Mouse (Mus musculus) CH12.LX (cell line): ENCODE data around the gene Tbck.

Experiments
- CTCF ChIP-seq, 2 experiments: IDR thresholded peaks in 1 of 2; conservative IDR thresholded peaks in 1 of 2; 2 replicates each; pipeline ENCODE4 v1.5.1; 2011 to 2012; ENCODE audit warnings: low read depth in 2 of 2, low read length in 2 of 2, improper control_type of control experiment in 1 of 2, inconsistent platforms in 1 of 2, mild to moderate bottlenecking in 1 of 2, moderate library complexity in 1 of 2
- ELF1 ChIP-seq: IDR thresholded peaks from 2 replicates; pipeline ENCODE4 v1.6.1; 2014; ENCODE audit warnings: low read depth, mild to moderate bottlenecking, inconsistent platforms, low read length, improper control_type of control experiment
- POLR2A ChIP-seq: IDR thresholded peaks from 2 replicates; pipeline ENCODE4 v1.6.1; 2011; ENCODE audit warnings: low read depth, mild to moderate bottlenecking, improper control_type of control experiment, low read length
- RAD21 ChIP-seq: IDR thresholded peaks from 2 replicates; pipeline ENCODE4 v1.6.1; 2011; ENCODE audit warnings: low read depth, mild to moderate bottlenecking, low read length, improper control_type of control experiment, moderate library complexity

- TF ChIP-seq POLR2A (no peak), ELF1 (no peak), CTCF (conservative IDR thresholded peaks at IDR 0.05 in 1 of 2, IDR thresholded peaks at IDR 0.05 in 1 of 2; ENCODE audit: low read depth in 2 of 2, low read length in 2 of 2) (no peak), RAD21 (no peak)
These were observed 130.0 kb downstream of the Tbck start for GRCm38 (mm10) chr3:132813706-132814497.
